Mouse (Mus musculus) frontal cortex, postnatal 25 days (tissue): Measurements from ENCODE around the gene Cypt14.
"Not testable (repeated sequence)": the region's sequence is repeated elsewhere in the genome, so short reads cannot be mapped to it uniquely, and the experiment has no call there.

Experiments used
- DNase-seq, 2 experiments: peaks; one replicate each; pipeline ENCODE4 v3.0.0; 2022; ENCODE audit warnings: low spot score in 2 of 2

Cypt14 gene

GRCm38 (mm10) chrX:39863504-39863903 is at the start of gene Cypt14:
Gene Cypt14 (minus strand): TSS chrX:39863604.
- not testable (repeated sequence) for DNase-seq
